Mouse (Mus musculus): ENCODE measurements around the gene Gm42420. TPM values are rescaled to one million over a fixed set of nuclear protein-coding genes. Genes with fewer than 3 reads are reported as not detected.

The Gm42420 gene
- 2.5 and 2.7 TPM in 2 replicates for polyA plus RNA-seq (2015; fragmentation: Nextera tagmentation; extraction: Ambion mirVana)

- ATAC-seq (ENCODE audit: insufficient read depth), result 0 out of 2 replicates have a peak, but pooled peaks have one; percentile 25
- Histone ChIP-seq H3K4me2 (no peak within 1 kb of the TSS), H3K4me3 (replicated peaks) (no peak within 1 kb of the TSS), H3K9ac (no peak within 1 kb of the TSS), H3K27me3 (no peaks in the 10 kb centered on the region), H3K27ac (replicated peaks) (no peak within 1 kb of the TSS), H3K36me3 (replicated peaks) (peaks cover 42% of the 10 kb centered on the region), H3K9me3 (replicated peaks) (no peaks in the 10 kb centered on the region), H3K4me1 (replicated peaks) (peaks cover 30% of the 10 kb centered on the region)
- 51% methylated on average over 6 of the region's 6 CpGs for WGBS (ENCODE audit: insufficient replicate concordance)
These were observed at the start of gene Gm42420 for GRCm38 (mm10) chr6:39585517-39585916. Gm42420 (plus strand) TSS chr6:39585753.

GRCm38 (mm10) chr6:39536621-39537020 lies 48.9 kb upstream of the Gm42420 start:
- Histone ChIP-seq H3K9ac (no peak overlapping the region), H3K9me3 (replicated peaks) (no peaks in the 10 kb centered on the region), H3K4me3 (replicated peaks) (no peak overlapping the region), H3K4me2 (no peak overlapping the region), H3K4me1 (replicated peaks) (0 out of 2 replicates have a peak, but pooled peaks cover 6% of the 10 kb centered on the region), H3K36me3 (replicated peaks) (no peaks in the 10 kb centered on the region), H3K27me3 (peaks cover 3% of the 10 kb centered on the region; the same call in 1 of the 2 replicates), H3K27ac (replicated peaks) (no peak overlapping the region)
- ATAC-seq (ENCODE audit: insufficient read depth), result no peak
- 28% methylated on average over 1 of the region's 1 CpGs for WGBS (ENCODE audit: insufficient replicate concordance)

- Histone ChIP-seq H3K4me1 (replicated peaks) (0 out of 2 replicates have a peak, but pooled peaks cover 6% of the 10 kb centered on the region), H3K9ac (no peak overlapping the region), H3K27ac (replicated peaks) (no peak overlapping the region), H3K4me2 (no peak overlapping the region), H3K4me3 (replicated peaks) (no peak overlapping the region), H3K27me3 (peaks cover 3% of the 10 kb centered on the region; the same call in 1 of the 2 replicates), H3K36me3 (replicated peaks) (no peaks in the 10 kb centered on the region), H3K9me3 (replicated peaks) (no peaks in the 10 kb centered on the region)
- 68% methylated on average over 5 of the region's 5 CpGs for WGBS (ENCODE audit: insufficient replicate concordance)
- ATAC-seq (ENCODE audit: insufficient read depth), result no peak
These were observed 48.3 kb upstream of the Gm42420 start for GRCm38 (mm10) chr6:39537276-39537675.

- Histone ChIP-seq H3K27me3 (peaks cover 3% of the 10 kb centered on the region; the same call in 1 of the 2 replicates), H3K4me2 (no peak overlapping the region), H3K36me3 (replicated peaks) (no peaks in the 10 kb centered on the region), H3K4me3 (replicated peaks) (no peak overlapping the region), H3K4me1 (replicated peaks) (peaks cover 14% of the 10 kb centered on the region), H3K9me3 (replicated peaks) (no peaks in the 10 kb centered on the region), H3K27ac (replicated peaks) (no peak overlapping the region), H3K9ac (no peak overlapping the region)
- no peak for ATAC-seq (ENCODE audit: insufficient read depth)
- 13% methylated on average over 8 of the region's 8 CpGs for WGBS (ENCODE audit: insufficient replicate concordance)
These were observed 47.3 kb upstream of the Gm42420 start for GRCm38 (mm10) chr6:39538227-39538626.

- Histone ChIP-seq H3K4me2 (peak overlapping the region; percentile 29; the same call in 1 of the 2 replicates), H3K4me1 (replicated peaks) (peaks cover 18% of the 10 kb centered on the region), H3K27ac (replicated peaks) (no peak overlapping the region)
These were observed 45.8 kb upstream of the Gm42420 start for GRCm38 (mm10) chr6:39539679-39540155.

GRCm38 (mm10) chr6:39540563-39540962 lies 45.0 kb upstream of the Gm42420 start:
- Histone ChIP-seq H3K4me2 (no peak overlapping the region), H3K9me3 (replicated peaks) (no peaks in the 10 kb centered on the region), H3K27ac (replicated peaks) (no peak overlapping the region), H3K4me3 (replicated peaks) (no peak overlapping the region), H3K4me1 (replicated peaks) (peaks cover 18% of the 10 kb centered on the region), H3K9ac (no peak overlapping the region), H3K36me3 (replicated peaks) (no peaks in the 10 kb centered on the region), H3K27me3 (peaks cover 3% of the 10 kb centered on the region; the same call in 1 of the 2 replicates)
- ATAC-seq (ENCODE audit: insufficient read depth), result no peak
- 38% methylated on average over 2 of the region's 2 CpGs for WGBS (ENCODE audit: insufficient replicate concordance)

More at GRCm38 (mm10) chr6:39539679-39540155, 45.8 kb upstream of the Gm42420 start:
- no peaks in the 10 kb centered on the region for H3K9me3 ChIP-seq (replicated peaks)
- ATAC-seq (ENCODE audit: insufficient read depth), result peak; percentile 65
- no peak overlapping the region for H3K9ac ChIP-seq
- no peak overlapping the region for H3K4me3 ChIP-seq (replicated peaks)
- no peaks in the 10 kb centered on the region for H3K36me3 ChIP-seq (replicated peaks)
- H3K27me3 ChIP-seq, result peaks cover 3% of the 10 kb centered on the region; the same call in 1 of the 2 replicates
- 20% methylated on average over 7 of the region's 7 CpGs for WGBS (ENCODE audit: insufficient replicate concordance)

GRCm38 (mm10) chr6:39542631-39543597 lies 42.6 kb upstream of the Gm42420 start:
- H3K9ac ChIP-seq, result no peak overlapping the region
- WGBS (ENCODE audit: insufficient replicate concordance), result 39% methylated on average over 15 of the region's 15 CpGs
- H3K4me3 ChIP-seq (replicated peaks), result no peak overlapping the region
- H3K27me3 ChIP-seq, result peaks cover 3% of the 10 kb centered on the region; the same call in 1 of the 2 replicates
- no peak overlapping the region for H3K4me2 ChIP-seq
- no peaks in the 10 kb centered on the region for H3K9me3 ChIP-seq (replicated peaks)
- peaks cover 18% of the 10 kb centered on the region for H3K4me1 ChIP-seq (replicated peaks)
- no peak overlapping the region; the same call in 1 of the 2 replicates for H3K27ac ChIP-seq (replicated peaks)
- H3K36me3 ChIP-seq (replicated peaks), result no peaks in the 10 kb centered on the region
- peak; percentile 52; the same call in 1 of the 2 replicates for ATAC-seq (ENCODE audit: insufficient read depth)

- Histone ChIP-seq H3K9ac (no peak overlapping the region), H3K27ac (replicated peaks) (no peak overlapping the region), H3K9me3 (replicated peaks) (no peaks in the 10 kb centered on the region), H3K36me3 (replicated peaks) (no peaks in the 10 kb centered on the region), H3K27me3 (no peaks in the 10 kb centered on the region), H3K4me2 (no peak overlapping the region), H3K4me1 (replicated peaks) (peaks cover 18% of the 10 kb centered on the region), H3K4me3 (replicated peaks) (no peak overlapping the region)
- 60% methylated on average over 15 of the region's 15 CpGs for WGBS (ENCODE audit: insufficient replicate concordance)
- no peak for ATAC-seq (ENCODE audit: insufficient read depth)
These were observed 41.7 kb upstream of the Gm42420 start for GRCm38 (mm10) chr6:39543769-39544420.

GRCm38 (mm10) chr6:39545474-39545873 lies 40.1 kb upstream of the Gm42420 start:
- Histone ChIP-seq H3K27me3 (no peaks in the 10 kb centered on the region), H3K9me3 (replicated peaks) (no peaks in the 10 kb centered on the region), H3K4me1 (replicated peaks) (peaks cover 12% of the 10 kb centered on the region), H3K4me2 (no peak overlapping the region), H3K9ac (no peak overlapping the region), H3K27ac (replicated peaks) (no peak overlapping the region), H3K4me3 (replicated peaks) (no peak overlapping the region), H3K36me3 (replicated peaks) (no peaks in the 10 kb centered on the region)
- 71% methylated on average over 7 of the region's 7 CpGs for WGBS (ENCODE audit: insufficient replicate concordance)
- ATAC-seq (ENCODE audit: insufficient read depth), result no peak

GRCm38 (mm10) chr6:39548030-39548429 lies 37.5 kb upstream of the Gm42420 start:
- no peak for ATAC-seq (ENCODE audit: insufficient read depth)
- no peak overlapping the region for H3K4me2 ChIP-seq
- H3K36me3 ChIP-seq (replicated peaks), result no peaks in the 10 kb centered on the region
- peaks cover 4% of the 10 kb centered on the region; the same call in 1 of the 2 replicates for H3K4me1 ChIP-seq (replicated peaks)
- no peak overlapping the region for H3K9ac ChIP-seq
- H3K27me3 ChIP-seq, result no peaks in the 10 kb centered on the region
- H3K9me3 ChIP-seq (replicated peaks), result no peaks in the 10 kb centered on the region
- 59% methylated on average over 5 of the region's 5 CpGs for WGBS (ENCODE audit: insufficient replicate concordance)
- H3K4me3 ChIP-seq (replicated peaks), result no peak overlapping the region
- H3K27ac ChIP-seq (replicated peaks), result no peak overlapping the region

All from liver, embryonic 15.5 days (tissue).